Comparison of ENCODE assay signal across 11 mouse cellular contexts in the genomic region with DNA sequence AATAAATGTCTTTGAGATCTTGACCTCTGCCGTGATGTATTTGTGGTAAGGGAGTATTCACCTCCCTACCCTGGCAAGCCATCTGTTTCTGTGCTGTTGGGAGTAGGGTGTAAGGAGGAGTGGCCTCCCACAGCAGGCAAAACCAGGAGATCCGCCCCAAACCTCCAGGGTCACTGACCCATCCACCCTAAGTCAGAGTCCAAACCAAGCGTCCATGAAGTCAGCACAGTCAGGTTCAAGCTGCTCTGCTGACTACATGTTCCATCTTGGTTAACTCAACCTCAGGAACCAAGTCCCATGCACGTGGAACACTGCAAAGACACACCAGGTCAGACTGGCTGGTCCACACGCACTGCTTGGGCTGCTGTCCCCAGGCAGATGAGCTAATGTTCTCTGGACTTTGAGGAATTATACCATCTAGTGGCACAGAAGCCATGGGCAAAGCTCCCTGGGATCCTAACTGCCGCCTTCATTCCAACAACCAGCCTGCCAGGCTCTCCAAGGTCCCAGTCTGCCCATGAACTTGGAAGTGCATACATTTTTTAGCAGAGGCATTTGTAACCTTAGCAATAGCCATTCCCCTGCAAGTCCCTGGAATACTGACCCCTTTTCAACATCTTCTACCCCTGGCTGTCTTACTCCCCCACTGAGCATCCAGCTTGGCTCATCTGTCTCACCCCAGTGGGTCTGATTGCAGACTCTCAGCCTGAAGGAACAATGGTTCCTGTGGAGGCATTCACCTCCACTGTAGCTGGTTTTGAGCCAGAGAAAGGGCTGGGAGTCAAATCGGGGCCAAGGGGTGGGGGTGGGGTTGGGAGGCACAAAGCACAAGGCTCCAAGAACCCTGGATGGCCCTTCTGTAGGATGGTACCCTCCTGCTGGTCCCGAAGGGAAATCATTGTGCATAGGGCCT.
A peak's percentile ranks its signal among the peaks of the same experiment; 100 is the strongest.
DNase-seq lines count a peak whose midpoint lies in the region; ATAC-seq and TF ChIP-seq lines count a peak whose summit lies in the region.
"Had no signal": no experiment of that assay in that cellular context is flagged by ENCODE, and none has a peak within 500 bp of the region (broad histone marks: within the 10 kb centered on the region; RNA-seq: fewer than 3 reads in every experiment).

No protein-coding gene starts in this region.

- no peak overlapping the region for H3K4me2 ChIP-seq in forebrain, embryonic 11.5 days (ENCODE audit: low read depth, low read length, severe bottlenecking)
- H3K4me2 ChIP-seq in kidney, embryonic 16.5 days (replicated peaks; ENCODE audit: low read depth, low read length) = no peak overlapping the region
- H3K4me2 ChIP-seq in neural tube, embryonic 12.5 days (replicated peaks) = no peak overlapping the region
- H3K4me2 ChIP-seq: heart, embryonic 15.5 days; liver, embryonic 13.5 days had no signal

- intact Hi-C loops in left cerebral cortex, adult 2 months (cut with DNase I) = no loop called here

- no peaks in the 10 kb centered on the region for H3K27me3 ChIP-seq in forebrain, embryonic 11.5 days (ENCODE audit: control insufficient read depth, insufficient read depth, low read length)
- H3K27me3 ChIP-seq in kidney, embryonic 16.5 days (ENCODE audit: insufficient read depth, low read length) = no peaks in the 10 kb centered on the region
- no peaks in the 10 kb centered on the region for H3K27me3 ChIP-seq in neural tube, embryonic 12.5 days (replicated peaks)
- H3K27me3 ChIP-seq: heart, embryonic 15.5 days; liver, embryonic 13.5 days had no signal

- no peak overlapping the region for H3K27ac ChIP-seq in forebrain, embryonic 11.5 days (ENCODE audit: low read depth, low read length)
- no peak overlapping the region for H3K27ac ChIP-seq in kidney, embryonic 16.5 days (ENCODE audit: low read length)
- H3K27ac ChIP-seq in neural tube, embryonic 12.5 days = no peak overlapping the region; the same call in 1 of the 2 replicates
- H3K27ac ChIP-seq in left cerebral cortex, adult 2 months = no peak overlapping the region
- H3K27ac ChIP-seq: heart, embryonic 15.5 days had no signal

- no peaks in the 10 kb centered on the region; the same call in 1 of the 2 replicates for H3K36me3 ChIP-seq in forebrain, embryonic 11.5 days (ENCODE audit: control insufficient read depth, insufficient read depth, low read length)
- peaks cover 32% of the 10 kb centered on the region for H3K36me3 ChIP-seq in kidney, embryonic 16.5 days (ENCODE audit: insufficient read depth, low read length)
- H3K36me3 ChIP-seq in neural tube, embryonic 12.5 days = peaks cover 10% of the 10 kb centered on the region

- peaks cover 6% of the 10 kb centered on the region; the same call in 1 of the 2 replicates for H3K4me1 ChIP-seq in forebrain, embryonic 11.5 days (replicated peaks; ENCODE audit: control insufficient read depth, insufficient read depth, low read length)
- peaks cover 21% of the 10 kb centered on the region for H3K4me1 ChIP-seq in kidney, embryonic 16.5 days (ENCODE audit: insufficient read depth, low read length)
- H3K4me1 ChIP-seq in neural tube, embryonic 12.5 days = peaks cover 28% of the 10 kb centered on the region

- 0 out of 2 replicates have a peak, but pooled peaks have one; percentile 28 for ATAC-seq in forebrain, embryonic 11.5 days (replicated peaks; ENCODE audit: low FRiP score)
- ATAC-seq in kidney, embryonic 16.5 days (ENCODE audit: low FRiP score, low TSS enrichment) = peak; percentile 33; the same call in 1 of the 2 replicates
- peak; percentile 67 for ATAC-seq in neural tube, embryonic 12.5 days (ENCODE audit: low FRiP score, low read depth)

- no peaks in the 10 kb centered on the region for H3K9me3 ChIP-seq in forebrain, embryonic 11.5 days (ENCODE audit: control insufficient read depth, low read length)
- no peaks in the 10 kb centered on the region for H3K9me3 ChIP-seq in kidney, embryonic 16.5 days (ENCODE audit: low read length)
- no peaks in the 10 kb centered on the region for H3K9me3 ChIP-seq in neural tube, embryonic 12.5 days
- H3K9me3 ChIP-seq: heart, embryonic 15.5 days; liver, embryonic 13.5 days had no signal

- DNase-seq in kidney, adult 8-10 months = peak; percentile 68
- no peak for DNase-seq in kidney, postnatal 14 days
- no peak for DNase-seq in forebrain, embryonic 11.5 days (ENCODE audit: low spot score)
- no peak for DNase-seq in gastrocnemius, adult 18-20 months (ENCODE audit: low spot score)
- DNase-seq in heart, adult 9 months (ENCODE audit: low spot score in 2 of 2) = no peak
- no peak for DNase-seq in left cerebral cortex, adult 2 months (ENCODE audit: extremely low spot score in 1 of 2, low spot score in 2 of 2)
- DNase-seq: layer of hippocampus, adult 9-11 months; liver, embryonic 13.5 days had no signal

- TF ChIP-seq CTCF in left cerebral cortex, adult 2 months (IDR thresholded peaks at IDR 0.05) = no peak

- no peak overlapping the region for H3K4me3 ChIP-seq in forebrain, embryonic 11.5 days (ENCODE audit: low read depth, low read length)
- no peak overlapping the region for H3K4me3 ChIP-seq in kidney, embryonic 16.5 days (ENCODE audit: low read length)
- H3K4me3 ChIP-seq in neural tube, embryonic 12.5 days = no peak overlapping the region
- no peak overlapping the region for H3K4me3 ChIP-seq in left cerebral cortex, adult 2 months
- H3K4me3 ChIP-seq: heart, embryonic 15.5 days; liver, embryonic 13.5 days had no signal

- WGBS in forebrain, embryonic 11.5 days = 31% methylated on average over 8 of the region's 8 CpGs
- 45% methylated on average over 8 of the region's 8 CpGs for WGBS in kidney, embryonic 16.5 days
- WGBS in neural tube, embryonic 12.5 days = 22% methylated on average over 8 of the region's 8 CpGs

- H3K9ac ChIP-seq in forebrain, embryonic 11.5 days (ENCODE audit: low read length) = no peak overlapping the region; the same call in 1 of the 2 replicates
- no peak overlapping the region for H3K9ac ChIP-seq in kidney, embryonic 16.5 days (replicated peaks; ENCODE audit: low read length)
- H3K9ac ChIP-seq in neural tube, embryonic 12.5 days = no peak overlapping the region
- H3K9ac ChIP-seq: heart, embryonic 15.5 days; liver, embryonic 13.5 days had no signal

Comparison
In these comparisons a context has a peak if more than half of its experiments do, and no peak if none do; other contexts are left out.
1. DNase-seq: peak in kidney, adult 8-10 months (2 of 2); none in kidney, postnatal 14 days (single experiment), forebrain, embryonic 11.5 days (single experiment), gastrocnemius, adult 18-20 months (single experiment), heart, adult 9 months (0 of 2) and left cerebral cortex, adult 2 months (0 of 2).
2. Peak in every context shown above with its lines, with median percentiles within 50 percentile points of each other: ATAC-seq.